Mouse (Mus musculus): Measurements from ENCODE around the gene Zfp367. TPM values are rescaled to one million over a fixed set of nuclear protein-coding genes. Genes with fewer than 3 reads are reported as not detected.
A peak's percentile ranks its signal among the peaks of the same experiment; 100 is the strongest.

Gene Zfp367
- total and polyA plus RNA-seq, 3 experiments, result 12.6 to 33.7 (median 23.8) TPM

DNA sequence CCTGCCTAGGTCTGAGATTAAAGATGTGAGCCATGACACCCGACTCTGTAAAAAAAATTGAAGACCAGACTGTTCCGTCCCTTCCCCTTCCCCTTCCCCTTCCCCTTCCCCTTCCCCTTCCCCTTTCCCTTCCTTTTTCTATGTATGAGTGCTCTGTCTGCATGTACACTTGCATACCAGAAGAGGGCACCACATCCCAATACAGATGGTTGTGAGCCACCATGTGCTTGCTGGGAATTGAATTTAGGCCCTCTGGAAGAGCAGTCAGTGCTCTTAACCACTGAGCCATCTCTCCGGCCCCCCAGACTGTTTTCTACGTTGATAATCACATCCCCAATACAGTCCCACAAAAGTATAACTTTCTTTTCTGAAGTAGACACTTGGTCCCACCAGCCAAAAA, 27.3 kb upstream of the Zfp367 start:
- Histone ChIP-seq H3K4me1 (ENCODE audit: control insufficient read depth in 1 of 2, insufficient read depth in 2 of 2) (peaks cover 0 to 7% of the 10 kb centered on the region in 2 experiments; a peak in 2 of 4 replicates), H3K9ac (ENCODE audit: insufficient read depth, low read depth) (no peak overlapping the region), H3K79me2 (replicated peaks; ENCODE audit: control insufficient read depth, extremely low read depth, insufficient read depth, poor library complexity, severe bottlenecking) (no peaks in the 10 kb centered on the region), H3K4me3 (replicated peaks in 1 of 3; ENCODE audit: low read depth in 2 of 3, low read length in 2 of 3, poor library complexity in 1 of 3) (no peak overlapping the region), H3K36me3 (replicated peaks in 1 of 2; ENCODE audit: control insufficient read depth in 1 of 2, insufficient read depth in 1 of 2, low read length in 1 of 2) (no peaks in the 10 kb centered on the region), H3K27ac (ENCODE audit: insufficient read depth, low read depth) (no peak overlapping the region), H3K4me2 (ENCODE audit: insufficient read depth, low read depth, poor library complexity, severe bottlenecking) (no peak overlapping the region), H3K27me3 (replicated peaks) (peaks cover 1% of the 10 kb centered on the region), H3K9me3 (replicated peaks; ENCODE audit: low read length) (no peaks in the 10 kb centered on the region)
- in situ Hi-C loops (cut with MboI; ENCODE audit: low pct_ligation_motif_present, low pct_unique_long_range_greater_than_20kb, low sequenced_read_pairs), result loop anchor here (10.0 kb wide), 1 partner anchor 135 kb away; the partner anchor contains the start of gene Aaed1
- dilution Hi-C loops (cut with MboI; ENCODE audit: extremely low pct_ligation_motif_present, extremely low pct_unique_long_range_greater_than_20kb, low sequenced_read_pairs), result no loop called here
- peak; percentile 31 for DNase-seq (ENCODE audit: extremely low read depth)
- TF ChIP-seq NRF1 (IDR thresholded peaks at IDR 0.05; ENCODE audit: low read depth, low read length) (no peak), ELF1 (IDR thresholded peaks at IDR 0.05; ENCODE audit: low read depth, low read length) (no peak), TCF12 (IDR thresholded peaks at IDR 0.05; ENCODE audit: low read depth, low read length) (no peak), CHD2 (IDR thresholded peaks at IDR 0.05; ENCODE audit: low read length) (no peak), SMC3 (IDR thresholded peaks at IDR 0.05; ENCODE audit: low read depth, low read length) (peak; percentile 13; the same call in 1 of the 2 replicates), BHLHE40 (IDR thresholded peaks at IDR 0.05; ENCODE audit: low read depth, low read length) (no peak), JUN (IDR thresholded peaks at IDR 0.05; ENCODE audit: insufficient read depth, low read depth, low read length) (no peak), ZNF384 (IDR thresholded peaks at IDR 0.05; ENCODE audit: low read depth, low read length) (no peak), KAT2A (IDR thresholded peaks at IDR 0.05; ENCODE audit: insufficient replicate concordance, low read length) (no peak), IRF4 (IDR thresholded peaks at IDR 0.05; ENCODE audit: low read depth, low read length) (no peak), CTCF (conservative IDR thresholded peaks at IDR 0.05 in 1 of 2, IDR thresholded peaks at IDR 0.05 in 1 of 2; ENCODE audit: low read depth in 2 of 2, low read length in 2 of 2) (peak in 1 of 2 experiments; percentile 41; a peak in 2 of 4 replicates), UBTF (IDR thresholded peaks at IDR 0.05; ENCODE audit: low read depth, low read length) (no peak), ZC3H11A (IDR thresholded peaks at IDR 0.05; ENCODE audit: low read depth, low read length) (no peak), POLR2A (IDR thresholded peaks at IDR 0.05; ENCODE audit: low read depth, low read length) (no peak), USF1 (IDR thresholded peaks at IDR 0.05; ENCODE audit: low read depth, low read length) (no peak), RAD21 (IDR thresholded peaks at IDR 0.05; ENCODE audit: low read depth, low read length) (peak; percentile 18), MYC (IDR thresholded peaks at IDR 0.05; ENCODE audit: low read depth, low read length) (peak; percentile 53; the same call in 1 of the 2 replicates)

GRCm38 (mm10) chr13:64178746-64179652, 26.0 kb upstream of the Zfp367 start:
- H3K9ac ChIP-seq (ENCODE audit: insufficient read depth, low read depth), result no peak overlapping the region
- no peak overlapping the region for H3K4me3 ChIP-seq (replicated peaks in 1 of 3; ENCODE audit: low read depth in 2 of 3, low read length in 2 of 3, poor library complexity in 1 of 3)
- in situ Hi-C loops (cut with MboI; ENCODE audit: low pct_ligation_motif_present, low pct_unique_long_range_greater_than_20kb, low sequenced_read_pairs), result no loop called here
- H3K27me3 ChIP-seq (replicated peaks), result peaks cover 1% of the 10 kb centered on the region
- H3K4me2 ChIP-seq (ENCODE audit: insufficient read depth, low read depth, poor library complexity, severe bottlenecking), result no peak overlapping the region
- H3K27ac ChIP-seq (ENCODE audit: insufficient read depth, low read depth), result no peak overlapping the region
- no peaks in the 10 kb centered on the region for H3K4me1 ChIP-seq (ENCODE audit: control insufficient read depth in 1 of 2, insufficient read depth in 2 of 2)
- DNase-seq (ENCODE audit: extremely low read depth), result no peak
- dilution Hi-C loops (cut with MboI; ENCODE audit: extremely low pct_ligation_motif_present, extremely low pct_unique_long_range_greater_than_20kb, low sequenced_read_pairs), result no loop called here
- H3K79me2 ChIP-seq (replicated peaks; ENCODE audit: control insufficient read depth, extremely low read depth, insufficient read depth, poor library complexity, severe bottlenecking), result no peaks in the 10 kb centered on the region
- TF ChIP-seq GABPA (IDR thresholded peaks at IDR 0.05; ENCODE audit: insufficient replicate concordance, low read depth, low read length) (no peak), ZMIZ1 (IDR thresholded peaks at IDR 0.05; ENCODE audit: low read depth, low read length) (no peak), MAX (IDR thresholded peaks at IDR 0.05; ENCODE audit: low read length) (no peak), TCF12 (IDR thresholded peaks at IDR 0.05; ENCODE audit: low read depth, low read length) (no peak), EP300 (IDR thresholded peaks at IDR 0.05; ENCODE audit: low read length) (no peak), USF1 (IDR thresholded peaks at IDR 0.05; ENCODE audit: low read depth, low read length) (no peak)
- H3K36me3 ChIP-seq (replicated peaks in 1 of 2; ENCODE audit: control insufficient read depth in 1 of 2, insufficient read depth in 1 of 2, low read length in 1 of 2), result no peaks in the 10 kb centered on the region
- no peaks in the 10 kb centered on the region for H3K9me3 ChIP-seq (replicated peaks; ENCODE audit: low read length)
